Mouse (Mus musculus): Measurements from ENCODE around the gene Gm3072.
"Not testable (repeated sequence)": the region's sequence is repeated elsewhere in the genome, so short reads cannot be mapped to it uniquely, and the experiment has no call there.

The Gm3072 gene

DNA sequence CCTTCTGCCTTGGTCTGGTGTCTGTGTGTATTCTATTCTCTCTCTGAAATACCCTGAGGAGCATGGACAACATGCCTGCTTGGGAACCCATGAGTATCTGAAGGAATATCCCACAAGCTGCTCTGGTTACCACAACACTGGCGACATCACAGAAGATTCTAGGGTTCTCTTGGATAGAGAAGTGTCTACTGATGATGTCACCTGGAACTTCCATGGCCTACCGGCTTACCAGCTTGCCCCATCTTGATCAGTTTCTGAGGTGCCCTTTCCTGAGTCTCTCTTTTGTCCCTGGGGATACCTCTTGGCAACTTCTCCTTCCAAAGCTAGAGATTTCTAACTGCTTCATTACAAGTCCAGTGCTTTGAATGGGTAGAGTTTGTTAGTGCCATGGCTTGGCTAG lies at the start of gene Gm3072:
TSS of gene Gm3072 (minus strand) at position 101 of the 400 bp plus-strand sequence.
- DNase-seq (ENCODE audit: extremely low read depth, low read depth, low spot score) = not testable (repeated sequence)

DNA sequence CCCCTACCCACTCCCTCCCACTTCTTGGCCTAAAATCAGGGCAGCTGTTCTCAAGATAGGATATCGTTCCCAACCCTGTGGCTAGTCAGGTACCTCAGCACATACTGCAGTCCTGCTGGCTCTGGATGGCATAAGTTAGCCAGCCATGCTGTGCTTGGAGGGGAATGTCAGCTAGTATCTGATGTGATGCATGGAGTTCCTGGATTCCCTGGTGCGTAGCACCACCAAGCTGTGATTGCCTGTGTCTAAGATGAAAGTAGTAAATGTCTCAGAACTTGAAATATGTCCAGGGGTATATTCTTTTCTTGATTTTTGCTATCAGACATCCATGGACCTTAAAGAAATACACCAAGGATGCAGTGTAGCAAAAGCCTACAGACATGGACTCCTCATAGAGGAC lies 23.8 kb upstream of the Gm3072 start:
- DNase-seq (ENCODE audit: extremely low read depth, low read depth, low spot score) = not testable (repeated sequence)

DNA sequence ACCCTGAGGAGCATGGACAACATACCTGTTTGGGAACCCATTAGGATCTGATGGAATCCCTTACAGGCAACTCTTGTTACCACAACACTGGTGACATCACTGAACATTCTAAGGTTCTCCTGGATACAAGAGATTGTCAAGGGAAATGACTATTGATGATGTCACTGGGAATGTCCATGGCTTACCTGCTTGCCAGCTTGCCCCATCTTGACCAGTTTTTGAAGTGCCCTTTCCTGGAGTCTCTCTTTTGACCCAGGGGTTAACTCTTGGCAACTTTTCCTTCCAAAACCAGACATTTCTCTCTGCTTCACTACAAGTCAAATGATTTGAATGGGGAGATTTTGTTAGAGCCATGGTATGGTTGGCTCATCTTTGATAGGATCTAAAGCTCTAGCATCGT lies 22.0 kb upstream of the Gm3072 start, which contains the start of gene Gm3676:
TSS of gene Gm3676 (minus strand) at position 101 of the 400 bp plus-strand sequence.
- not testable (repeated sequence) for DNase-seq (ENCODE audit: extremely low read depth, low read depth, low spot score)

DNA sequence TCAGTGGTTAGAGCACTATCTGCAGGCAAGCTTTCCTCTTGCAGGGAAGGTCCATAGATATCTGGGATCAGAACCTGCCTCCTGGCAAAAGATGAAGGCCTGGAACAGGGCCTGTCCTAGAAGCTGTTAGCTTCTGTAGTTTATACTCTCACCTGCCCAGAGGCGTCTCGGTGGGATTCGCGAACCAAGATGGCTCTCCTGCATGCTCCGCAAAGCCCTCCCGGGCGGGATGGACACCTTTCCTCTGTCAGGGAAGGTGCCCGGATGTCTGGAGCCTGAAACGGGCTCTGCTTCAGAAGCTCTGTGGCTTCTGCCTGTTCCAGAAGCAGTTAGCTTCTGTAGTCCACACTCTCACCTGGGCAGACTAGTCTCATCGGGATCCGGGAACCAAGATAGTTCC lies 5.7 kb upstream of the Gm3072 start:
- not testable (repeated sequence) for DNase-seq (ENCODE audit: extremely low read depth, low read depth, low spot score)

DNA sequence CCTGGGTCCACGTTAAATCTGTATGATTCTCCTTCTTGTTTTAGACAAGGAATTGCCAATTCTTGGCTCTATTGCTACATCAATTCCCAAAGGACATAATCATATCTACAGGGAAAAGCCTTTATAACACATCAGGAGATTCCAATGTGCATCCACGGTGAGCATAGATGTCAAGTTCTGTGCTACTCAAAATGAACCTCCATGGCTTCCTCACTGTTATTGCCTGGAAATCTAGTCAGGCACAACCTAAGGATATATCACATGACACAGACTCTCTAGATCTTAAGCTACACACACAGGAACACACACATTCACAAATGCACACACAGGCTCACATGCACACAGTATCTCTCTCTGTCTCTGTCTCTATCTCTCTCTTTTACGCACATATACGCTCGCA lies 1.9 kb downstream of the Gm3072 start:
- DNase-seq (ENCODE audit: extremely low read depth, low read depth, low spot score) = not testable (repeated sequence)

DNA sequence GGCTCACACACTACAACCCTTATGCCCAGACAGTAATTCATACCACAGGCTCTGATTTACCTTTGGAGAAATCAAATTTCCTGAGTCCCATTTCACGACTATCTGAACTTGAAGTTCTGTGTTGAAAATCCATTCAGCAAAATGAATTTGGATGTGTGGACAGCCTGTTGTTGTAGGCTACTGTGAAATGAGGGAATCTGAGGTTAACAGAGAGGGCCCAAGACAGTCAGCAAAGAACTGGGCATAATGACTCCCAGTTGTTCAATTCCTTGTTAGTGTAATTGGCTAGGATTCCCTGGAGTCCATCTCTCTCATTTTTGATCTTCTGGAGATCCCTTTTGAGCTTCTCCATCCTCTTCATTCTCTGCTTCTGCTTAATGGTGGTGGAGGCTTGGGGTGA lies 13.7 kb downstream of the Gm3072 start:
- DNase-seq (ENCODE audit: extremely low read depth, low read depth, low spot score) = not testable (repeated sequence)

DNA sequence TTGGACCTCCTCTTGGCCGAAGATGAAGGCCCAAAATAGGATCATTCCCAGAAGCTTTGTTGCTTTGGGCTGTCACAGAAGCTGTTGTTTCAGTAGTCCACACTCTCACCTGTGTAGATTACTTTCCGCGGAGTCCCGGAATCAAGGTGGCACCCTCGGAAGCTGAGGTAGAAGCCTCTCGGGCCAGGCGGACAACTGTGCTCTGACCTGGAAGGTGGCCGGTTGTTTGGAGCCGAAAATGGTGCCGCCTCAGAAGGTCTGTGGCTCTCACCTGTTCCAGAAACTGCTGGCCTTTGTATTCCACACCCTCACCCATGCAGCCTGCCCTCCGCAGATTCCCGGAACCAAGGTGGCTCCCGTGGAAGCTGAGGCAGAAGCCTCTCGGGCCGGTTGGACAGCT lies 23.5 kb downstream of the Gm3072 start:
- not testable (repeated sequence) for DNase-seq (ENCODE audit: extremely low read depth, low read depth, low spot score)

DNA sequence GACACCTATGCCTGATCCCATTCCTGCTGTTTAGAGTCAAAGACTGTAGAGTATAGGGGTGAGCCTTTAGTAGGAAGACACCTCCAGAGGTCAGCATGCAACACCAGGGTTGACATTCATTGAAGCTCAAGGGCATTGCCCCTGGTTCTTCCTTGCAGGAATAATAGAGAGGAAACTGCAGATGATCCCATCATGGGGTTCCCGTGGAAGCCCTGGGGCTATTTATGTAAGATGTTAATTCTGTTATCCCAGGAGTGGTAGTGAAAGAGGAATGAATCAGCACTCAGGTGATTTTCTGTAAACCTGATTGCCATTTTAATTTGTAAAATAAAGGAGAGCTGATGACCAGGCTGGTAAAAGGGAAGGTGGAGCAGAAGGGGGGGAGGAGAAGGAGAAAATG lies 38.1 kb downstream of the Gm3072 start:
- not testable (repeated sequence) for DNase-seq (ENCODE audit: extremely low read depth, low read depth, low spot score)

DNA sequence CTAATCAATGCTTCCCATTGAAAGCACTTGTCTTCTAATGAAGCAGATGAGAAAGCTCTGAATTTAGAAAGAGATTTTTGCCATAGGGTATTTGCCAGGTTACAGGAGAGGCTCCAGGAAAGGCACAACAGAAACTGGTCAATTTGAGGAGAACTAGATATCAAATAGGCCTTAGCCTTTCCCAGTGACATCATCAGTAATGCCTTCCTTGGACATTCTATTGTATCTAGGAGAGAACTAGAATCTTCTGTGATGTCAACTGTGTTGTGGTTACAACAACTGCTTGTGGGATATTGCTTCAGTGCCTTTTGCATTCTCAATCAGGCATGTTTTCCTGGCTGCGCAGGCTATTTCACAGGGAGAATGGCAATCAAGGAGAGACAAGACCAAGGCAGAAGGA lies 51.5 kb downstream of the Gm3072 start, which contains the start of gene 1700049E17Rik2:
TSS of gene 1700049E17Rik2 (plus strand) at position 301 of the 400 bp plus-strand sequence.
- DNase-seq (ENCODE audit: extremely low read depth, low read depth, low spot score) = not testable (repeated sequence)
